Mouse (Mus musculus) embryo, embryonic 10.5 days (tissue): ENCODE results near the gene Crb3.

Source experiments
- DNase-seq: peaks from one replicate; pipeline ENCODE4 v3.0.0-alpha.2; 2015; ENCODE audit warnings: low spot score

The Crb3 gene

GRCm38 (mm10) chr17:57062548-57062947 is 3.6 kb downstream of the Crb3 start:
- DNase-seq = no peak

DNA sequence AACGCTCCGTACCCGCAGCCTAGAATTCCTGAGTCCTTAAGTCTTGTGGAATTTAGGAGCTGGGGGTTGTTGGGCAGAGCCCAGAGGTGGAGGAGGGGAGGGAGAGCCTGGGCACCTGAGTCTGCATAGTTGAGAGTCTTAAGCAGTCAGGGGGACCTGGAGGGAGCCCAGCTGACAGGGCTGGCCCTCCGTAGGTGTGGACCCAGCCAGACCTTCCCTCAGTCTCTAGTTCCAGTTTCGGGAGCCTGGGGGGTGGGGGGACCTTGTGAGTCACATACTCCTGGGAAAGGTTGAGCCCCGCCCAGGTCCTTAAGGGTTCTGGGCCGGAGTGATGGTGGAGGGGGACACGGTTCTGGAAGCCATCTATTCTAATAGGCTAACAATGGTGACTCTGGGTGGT is 4.1 kb downstream of the Crb3 start:
- DNase-seq = no peak

DNA sequence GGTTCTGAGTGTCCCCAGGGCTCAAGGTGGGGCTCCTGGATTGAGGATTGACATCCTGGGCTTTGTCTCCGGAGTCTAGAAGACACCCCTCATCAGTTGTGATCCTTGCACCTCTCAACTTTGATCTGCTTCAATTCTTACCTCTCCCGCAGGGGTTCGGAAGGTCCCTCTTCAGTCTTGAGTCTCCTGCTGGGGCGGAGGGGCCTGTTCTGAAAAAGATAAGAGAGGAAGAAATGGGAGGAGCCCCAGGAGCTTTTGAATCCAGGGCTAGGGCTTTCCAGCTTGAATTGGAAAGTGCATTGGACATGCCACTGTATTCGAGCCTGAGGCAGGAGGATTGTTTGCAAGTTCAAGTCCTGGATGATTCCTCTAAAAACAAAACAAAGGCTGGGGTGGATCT is 8.0 kb downstream of the Crb3 start:
- no peak for DNase-seq

DNA sequence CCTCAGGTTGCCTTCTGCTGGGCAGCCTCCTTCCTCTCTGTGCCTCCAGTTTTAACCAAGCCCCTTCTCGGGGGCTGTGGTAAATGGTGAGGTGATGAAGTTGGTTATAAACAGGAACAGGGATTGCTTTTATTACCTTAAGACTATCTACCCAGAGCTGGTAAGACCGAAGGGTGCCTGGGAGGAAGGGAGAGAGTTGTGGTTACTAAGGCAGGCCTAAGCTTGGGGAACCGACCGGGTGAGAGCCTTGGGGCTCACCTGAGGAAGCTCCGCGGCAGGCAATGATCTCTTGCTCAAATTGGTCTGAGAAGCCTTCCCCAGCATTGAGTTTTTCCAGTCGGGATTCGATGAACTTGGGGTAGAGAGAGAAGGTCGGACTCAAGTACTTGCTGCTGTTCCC is 11.4 kb downstream of the Crb3 start:
- DNase-seq = no peak

DNA sequence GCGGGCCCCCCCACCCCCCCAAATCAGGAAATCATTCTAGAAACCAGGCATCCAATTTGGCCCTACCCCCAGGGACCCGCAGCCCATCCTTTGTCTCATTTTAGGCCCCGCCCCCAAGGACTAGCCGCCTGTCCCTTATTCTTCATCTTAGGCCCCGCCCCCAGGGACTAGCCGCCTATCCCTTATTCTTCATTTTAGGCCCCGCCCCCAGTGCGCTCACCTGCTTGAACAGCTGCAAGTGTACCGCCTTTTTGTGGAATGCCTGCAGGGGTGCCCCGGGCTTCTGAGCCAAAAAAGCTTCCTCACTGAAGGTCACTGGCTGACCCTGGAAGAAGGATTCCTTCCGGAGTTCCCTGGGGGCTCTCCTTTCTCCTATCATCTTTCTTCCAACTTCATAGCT is 11.8 kb downstream of the Crb3 start:
- peak; percentile 83 for DNase-seq

DNA sequence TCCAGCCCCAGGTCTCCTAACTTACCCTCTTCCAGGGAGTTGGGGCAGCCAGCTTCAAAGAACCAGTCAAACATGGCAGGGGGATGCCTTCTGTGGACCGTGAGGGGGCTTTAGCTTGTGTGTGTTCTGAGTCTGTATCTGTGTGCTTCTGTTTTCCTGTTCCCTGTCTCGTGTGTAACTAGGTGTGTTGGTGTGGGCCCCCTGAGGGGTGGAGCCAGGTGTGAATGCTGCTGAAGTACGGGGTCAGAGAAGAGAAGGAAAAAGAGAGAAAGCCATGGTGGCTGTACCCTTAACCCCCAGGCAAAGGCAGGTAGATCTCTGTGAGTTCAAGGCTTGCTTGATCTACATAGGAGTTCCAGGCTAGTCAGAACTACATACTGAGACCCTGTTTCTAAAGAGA is 18.0 kb downstream of the Crb3 start:
- no peak for DNase-seq

- DNase-seq = no peak
Observed at GRCm38 (mm10) chr17:57078336-57078735, 19.4 kb downstream of the Crb3 start, which contains the start of gene Dennd1c. TSS of gene Dennd1c (minus strand) at chr17:57078514.

DNA sequence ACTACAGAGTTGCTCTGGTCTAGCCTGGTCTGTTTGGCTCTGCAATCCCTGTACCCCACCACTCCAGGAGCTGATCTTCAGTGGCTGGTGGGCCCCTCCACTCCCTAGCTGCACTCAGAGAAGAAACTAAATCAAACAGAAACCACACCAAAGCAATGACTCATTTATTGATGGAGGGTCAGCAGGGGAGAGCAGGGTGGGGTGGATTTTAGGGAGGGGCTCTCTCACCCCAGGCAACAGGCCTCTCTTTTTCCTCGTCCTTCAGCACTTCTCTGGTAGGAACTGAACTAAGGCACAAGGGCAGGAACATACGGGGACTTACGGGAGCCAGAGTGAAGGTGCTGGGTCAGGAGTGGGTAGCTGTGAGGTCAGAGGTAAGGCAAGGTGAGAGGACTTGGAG is 21.0 kb downstream of the Crb3 start:
- no peak for DNase-seq

DNA sequence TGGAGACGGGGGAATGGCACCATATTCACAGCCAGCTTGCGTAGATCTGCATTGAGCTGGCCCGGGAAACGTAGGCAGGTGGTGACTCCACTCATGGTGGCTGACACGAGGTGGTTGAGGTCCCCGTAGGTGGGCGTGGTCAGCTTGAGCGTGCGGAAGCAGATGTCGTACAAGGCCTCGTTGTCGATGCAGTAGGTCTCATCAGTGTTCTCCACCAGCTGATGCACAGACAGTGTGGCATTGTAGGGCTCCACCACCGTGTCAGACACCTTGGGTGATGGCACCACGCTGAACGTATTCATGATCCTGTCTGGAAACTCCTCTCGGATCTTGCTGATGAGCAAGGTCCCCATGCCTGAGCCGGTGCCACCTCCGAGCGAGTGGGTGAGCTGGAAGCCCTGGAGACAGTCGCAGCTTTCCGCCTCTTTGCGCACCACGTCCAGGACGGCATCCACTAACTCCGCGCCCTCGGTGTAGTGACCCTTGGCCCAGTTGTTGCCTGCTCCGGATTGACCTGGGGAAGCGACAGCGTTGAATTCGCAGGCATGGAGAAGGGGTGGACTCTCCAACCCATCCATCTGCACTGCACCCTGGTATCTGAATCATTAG is 22.4 kb downstream of the Crb3 start:
- DNase-seq = no peak

- DNase-seq = no peak
Observed at GRCm38 (mm10) chr17:57082481-57082880, 23.6 kb downstream of the Crb3 start.

- DNase-seq = no peak
Observed at GRCm38 (mm10) chr17:57085970-57086757, 27.3 kb downstream of the Crb3 start.

GRCm38 (mm10) chr17:57087049-57087832 is 28.3 kb downstream of the Crb3 start, which contains the start of gene Tubb4a:
TSS of gene Tubb4a (minus strand) at chr17:57087782.
- DNase-seq = peak; percentile 66

DNA sequence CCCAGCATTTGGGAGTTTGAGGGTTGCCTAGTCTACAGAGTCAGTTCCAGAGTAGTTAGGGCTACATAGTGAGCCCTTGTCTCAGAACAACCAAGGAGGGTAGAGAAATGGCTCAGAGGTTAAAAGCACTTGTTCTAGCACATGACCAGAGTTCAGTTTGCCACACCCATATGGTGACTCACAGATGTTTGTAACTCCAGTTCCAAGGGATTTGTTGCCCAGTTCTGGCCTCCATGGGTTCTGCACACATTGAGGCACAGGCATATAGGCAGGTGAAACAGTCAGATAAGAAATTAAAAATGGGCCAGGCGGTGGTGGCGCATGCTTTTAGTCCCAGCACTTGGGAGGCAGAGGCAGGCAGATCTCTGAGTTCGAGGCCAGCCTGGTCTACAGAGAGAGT is 35.3 kb downstream of the Crb3 start:
- no peak for DNase-seq

- peak; percentile 82 for DNase-seq
Observed at GRCm38 (mm10) chr17:57095855-57096622, 37.1 kb downstream of the Crb3 start.

DNA sequence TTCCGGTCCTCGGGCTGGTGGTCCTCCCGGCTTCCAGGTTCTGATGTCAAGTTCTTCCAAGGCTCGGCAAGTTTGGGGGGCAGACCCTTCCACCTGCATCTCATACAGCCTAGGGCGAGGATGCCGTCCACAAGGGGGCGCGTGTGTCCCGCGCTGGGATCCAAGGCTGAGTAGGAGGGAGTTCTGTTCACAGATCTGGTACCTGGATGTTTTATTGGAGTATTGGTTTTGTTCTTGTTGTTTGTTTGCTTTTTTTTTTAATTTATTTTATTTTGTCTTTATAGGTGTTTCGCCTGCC is 37.7 kb downstream of the Crb3 start:
- DNase-seq = peak; percentile 81

DNA sequence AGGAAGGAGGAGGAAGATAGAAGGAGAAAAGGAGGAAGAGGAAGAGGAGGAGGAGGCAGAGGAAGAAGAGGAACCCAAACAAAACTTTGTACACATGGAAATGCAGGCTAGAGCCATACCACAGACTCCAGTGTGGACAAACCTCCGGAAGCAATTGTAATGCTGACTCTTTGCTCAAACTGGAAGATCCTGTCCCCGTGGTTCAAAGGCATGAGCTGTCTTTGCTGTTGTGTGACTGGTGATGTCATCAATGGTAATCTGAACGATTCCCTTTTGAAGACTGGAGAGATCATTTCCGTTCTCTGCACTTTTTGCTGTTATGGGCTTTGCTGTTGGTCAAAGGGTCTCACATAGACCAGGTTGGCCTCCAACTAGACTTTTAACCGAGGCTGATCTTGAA is 39.4 kb downstream of the Crb3 start:
- no peak for DNase-seq

DNA sequence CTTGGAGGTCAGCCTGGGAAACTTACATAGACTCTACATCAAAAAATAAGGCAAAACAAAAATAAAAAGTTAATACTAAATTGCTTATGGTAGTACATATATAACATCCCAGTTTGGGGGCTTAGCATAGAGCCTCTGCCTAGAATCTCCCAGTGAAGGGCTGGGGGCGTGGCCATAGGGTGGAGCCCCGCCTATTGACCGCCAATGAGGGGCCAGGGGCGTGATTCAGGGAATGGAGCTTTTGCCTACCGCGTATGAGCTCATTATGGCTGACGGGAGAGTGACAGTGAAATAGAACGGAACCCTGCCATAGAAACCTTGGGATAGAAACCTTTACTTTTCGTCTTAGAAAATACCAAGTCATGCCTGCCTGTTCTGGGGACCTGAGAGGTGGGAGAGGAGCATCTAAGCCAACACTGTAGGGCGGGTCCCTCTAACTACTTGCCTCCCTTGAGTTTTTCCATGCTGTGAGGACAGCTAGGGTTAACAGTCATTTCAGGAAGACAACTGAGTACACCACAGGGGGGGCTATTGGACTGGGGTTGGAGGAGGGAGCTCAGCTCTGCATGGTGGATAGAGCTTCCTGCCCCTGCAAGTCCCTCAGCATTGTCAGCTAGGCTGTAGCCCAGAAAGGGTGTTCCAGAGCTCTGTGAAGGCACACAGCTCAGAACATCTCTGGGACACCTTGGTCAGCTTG is 40.9 kb downstream of the Crb3 start:
- peak; percentile 67 for DNase-seq

- DNase-seq = no peak
Observed at GRCm38 (mm10) chr17:57102276-57102675, 43.4 kb downstream of the Crb3 start.

GRCm38 (mm10) chr17:57104496-57104895 is 45.6 kb downstream of the Crb3 start:
- DNase-seq = no peak

DNA sequence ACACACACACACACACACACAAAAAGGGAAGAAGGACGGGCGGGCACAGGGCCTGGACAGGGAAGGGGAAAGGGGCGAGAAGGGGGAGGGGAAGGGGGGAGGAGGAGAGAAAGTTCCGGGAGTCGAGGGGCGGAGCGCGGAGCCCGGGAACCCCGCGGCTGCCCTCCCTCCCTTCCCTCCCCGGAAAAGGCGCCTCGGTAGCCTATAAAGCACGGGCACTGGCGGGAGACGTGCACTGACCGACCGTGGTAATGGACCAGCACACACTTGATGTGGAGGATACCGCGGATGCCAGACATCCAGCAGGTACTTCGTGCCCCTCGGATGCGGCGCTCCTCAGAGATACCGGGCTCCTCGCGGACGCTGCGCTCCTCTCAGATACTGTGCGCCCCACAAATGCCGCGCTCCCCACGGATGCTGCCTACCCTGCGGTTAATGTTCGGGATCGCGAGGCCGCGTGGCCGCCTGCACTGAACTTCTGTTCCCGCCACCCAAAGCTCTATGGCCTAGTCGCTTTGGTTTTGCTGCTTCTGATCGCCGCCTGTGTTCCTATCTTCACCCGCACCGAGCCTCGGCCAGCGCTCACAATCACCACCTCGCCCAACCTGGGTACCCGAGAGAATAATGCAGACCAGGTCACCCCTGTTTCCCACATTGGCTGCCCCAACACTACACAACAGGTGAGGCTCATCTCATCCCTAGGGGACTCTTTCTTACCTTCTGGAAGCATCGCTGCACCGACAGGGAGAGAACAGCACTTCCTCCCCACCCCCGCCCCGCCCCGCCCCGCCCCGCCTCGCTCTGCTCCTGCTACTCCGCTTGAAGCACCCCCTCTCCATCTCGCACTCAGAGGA is 46.5 kb downstream of the Crb3 start, which contains the start of gene Tnfsf9:
TSS of gene Tnfsf9 (plus strand) at position 145 of the 854 bp plus-strand sequence.
- DNase-seq = peak; percentile 82

DNA sequence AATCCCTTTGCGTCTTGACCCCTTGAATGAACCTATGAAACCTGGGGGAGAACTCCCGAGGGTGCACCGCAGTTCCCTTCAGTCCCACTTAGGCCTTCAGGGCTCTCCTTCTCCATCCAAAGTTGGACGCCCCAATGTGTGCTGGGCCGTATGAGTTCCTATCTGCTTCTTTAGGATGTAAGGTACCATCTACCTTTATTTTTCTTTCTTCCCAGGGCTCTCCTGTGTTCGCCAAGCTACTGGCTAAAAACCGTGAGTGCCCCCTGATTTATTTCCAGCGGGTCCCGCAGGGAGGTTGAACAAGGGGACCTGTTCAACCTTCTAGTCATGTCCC is 47.1 kb downstream of the Crb3 start:
- DNase-seq = no peak
